Mouse (Mus musculus) MEL (cell line): ENCODE measurements around the gene Ptpn11. TPM values are rescaled to one million over a fixed set of nuclear protein-coding genes. Genes with fewer than 3 reads are reported as not detected.
"Not testable (repeated sequence)": the region's sequence is repeated elsewhere in the genome, so short reads cannot be mapped to it uniquely, and the experiment has no call there.

Experiments
- DNase-seq: peaks from one replicate; pipeline ENCODE4 v3.0.0; 2011; ENCODE audit warnings: low read depth, low spot score
- H3K27ac ChIP-seq: 2 replicates; pipeline ENCODE4 v1.5.1; 2012; ENCODE audit warnings: low read depth, mild to moderate bottlenecking, control low read depth, low read length, moderate library complexity; ENCODE audit not compliant: control insufficient read depth
- H3K27me3 ChIP-seq, 2 experiments: fragments of 150-350 bp in 1 of 2; sonication (generic) in 1 of 2; 2 replicates each; pipeline ENCODE4 v1.6.1; 2012; ENCODE audit warnings: low read length in 2 of 2, mild to moderate bottlenecking in 2 of 2, improper control_type of control experiment in 1 of 2, moderate library complexity in 1 of 2; ENCODE audit not compliant: insufficient read depth in 2 of 2, control insufficient read depth in 1 of 2
- H3K36me3 ChIP-seq, 2 experiments: 2 replicates each; pipeline ENCODE4 v1.6.1; 2012 to 2014; ENCODE audit warnings: low read length in 2 of 2, improper control_type of control experiment in 1 of 2, inconsistent platforms in 1 of 2, mild to moderate bottlenecking in 1 of 2; ENCODE audit not compliant: insufficient read depth in 2 of 2, control insufficient read depth in 1 of 2
- H3K4me1 ChIP-seq, 2 experiments: fragments of 150-350 bp in 1 of 2; sonication (generic) in 1 of 2; 2 replicates each; pipeline ENCODE4 v1.6.1; 2012; ENCODE audit warnings: low read length in 2 of 2, improper control_type of control experiment in 1 of 2, mild to moderate bottlenecking in 1 of 2; ENCODE audit not compliant: insufficient read depth in 2 of 2, control insufficient read depth in 1 of 2
- H3K4me3 ChIP-seq, 2 experiments: fragments of 150-350 bp in 1 of 2; sonication (generic) in 1 of 2; 2 replicates each; pipeline ENCODE4 v1.5.1; 2012; ENCODE audit warnings: low read depth in 2 of 2, low read length in 2 of 2, mild to moderate bottlenecking in 2 of 2, moderate library complexity in 2 of 2, control low read depth in 1 of 2, improper control_type of control experiment in 1 of 2; ENCODE audit not compliant: control insufficient read depth in 1 of 2, insufficient read depth in 1 of 2
- H3K79me2 ChIP-seq: 2 replicates; pipeline ENCODE4 v1.6.1; 2012; ENCODE audit warnings: mild to moderate bottlenecking, low read length, moderate library complexity; ENCODE audit not compliant: control insufficient read depth, poor library complexity, insufficient read depth
- H3K9ac ChIP-seq: 2 replicates; pipeline ENCODE4 v1.6.1; 2012; ENCODE audit warnings: low read depth, mild to moderate bottlenecking, control low read depth, low read length, moderate library complexity; ENCODE audit not compliant: control insufficient read depth, poor library complexity, severe bottlenecking
- H3K9me3 ChIP-seq: fragments of 150-350 bp; sonication (generic); replicated peaks from 2 replicates; pipeline ENCODE4 v1.6.1; 2012; ENCODE audit warnings: mild to moderate bottlenecking, low read length, improper control_type of control experiment, moderate library complexity; ENCODE audit not compliant: insufficient read depth
- CHD1 ChIP-seq: IDR thresholded peaks from 2 replicates; pipeline ENCODE4 v1.6.1; 2012; ENCODE audit warnings: low read depth, mild to moderate bottlenecking, inconsistent platforms, low read length, improper control_type of control experiment
- CHD2 ChIP-seq: IDR thresholded peaks from 2 replicates; pipeline ENCODE4 v1.6.1; 2011; ENCODE audit warnings: low read length, improper control_type of control experiment
- CTCF ChIP-seq, 3 experiments: IDR thresholded peaks in 2 of 3; conservative IDR thresholded peaks in 1 of 3; 2 replicates each; pipeline ENCODE4 v1.5.1; 2011 to 2012; ENCODE audit warnings: low read length in 3 of 3, low read depth in 2 of 3, mild to moderate bottlenecking in 2 of 3, improper control_type of control experiment in 1 of 3, inconsistent platforms in 1 of 3, mixed read lengths in 1 of 3, moderate library complexity in 1 of 3; ENCODE audit not compliant: control insufficient read depth in 1 of 3, insufficient read depth in 1 of 3, poor library complexity in 1 of 3, severe bottlenecking in 1 of 3
- MXI1 ChIP-seq: IDR thresholded peaks from 2 replicates; pipeline ENCODE4 v1.6.1; 2011; ENCODE audit warnings: mild to moderate bottlenecking, low read depth, low read length, improper control_type of control experiment
- MYC ChIP-seq: IDR thresholded peaks from 2 replicates; pipeline ENCODE4 v1.6.1; 2011; ENCODE audit warnings: low read depth, mild to moderate bottlenecking, low read length, improper control_type of control experiment, moderate library complexity
- NELFE ChIP-seq: IDR thresholded peaks from 2 replicates; pipeline ENCODE4 v1.6.1; 2011; ENCODE audit warnings: low read depth, low read length, improper control_type of control experiment
- POLR2AphosphoS5 ChIP-seq: IDR thresholded peaks from 2 replicates; pipeline ENCODE4 v1.6.1; 2012; ENCODE audit warnings: low read depth, borderline replicate concordance, mild to moderate bottlenecking, inconsistent platforms, low read length, moderate library complexity, mixed read lengths
- RAD21 ChIP-seq: IDR thresholded peaks from 2 replicates; pipeline ENCODE4 v1.6.1; 2011; ENCODE audit warnings: mild to moderate bottlenecking, low read depth, low read length, improper control_type of control experiment
- SIN3A ChIP-seq: IDR thresholded peaks from 2 replicates; pipeline ENCODE4 v1.6.1; 2012; ENCODE audit warnings: low read length, improper control_type of control experiment, inconsistent platforms
- TBP ChIP-seq: IDR thresholded peaks from 2 replicates; pipeline ENCODE4 v1.8.0; 2011; ENCODE audit warnings: low read depth, low read length, improper control_type of control experiment
- TCF12 ChIP-seq: IDR thresholded peaks from 2 replicates; pipeline ENCODE4 v1.6.1; 2014; ENCODE audit warnings: low read depth, mild to moderate bottlenecking, inconsistent platforms, low read length, improper control_type of control experiment, moderate library complexity
- UBTF ChIP-seq: IDR thresholded peaks from 2 replicates; pipeline ENCODE4 v1.6.1; 2012; ENCODE audit warnings: low read depth, mild to moderate bottlenecking, inconsistent platforms, low read length, improper control_type of control experiment, moderate library complexity, borderline replicate concordance; ENCODE audit not compliant: insufficient read depth
- USF1 ChIP-seq: IDR thresholded peaks from 2 replicates; pipeline ENCODE4 v1.6.1; 2014; ENCODE audit warnings: low read depth, mild to moderate bottlenecking, inconsistent platforms, low read length, improper control_type of control experiment, moderate library complexity
- ZC3H11A ChIP-seq: IDR thresholded peaks from 2 replicates; pipeline ENCODE4 v1.6.1; 2012; ENCODE audit warnings: low read depth, mild to moderate bottlenecking, inconsistent platforms, low read length, improper control_type of control experiment
- ZKSCAN1 ChIP-seq: IDR thresholded peaks from 2 replicates; pipeline ENCODE4 v1.6.1; 2012; ENCODE audit warnings: low read depth, mild to moderate bottlenecking, inconsistent platforms, low read length, improper control_type of control experiment, moderate library complexity
- ZNF384 ChIP-seq: IDR thresholded peaks from 2 replicates; pipeline ENCODE4 v1.6.1; 2012; ENCODE audit warnings: low read depth, mild to moderate bottlenecking, inconsistent platforms, low read length, improper control_type of control experiment
- polyA plus RNA-seq, 2 experiments: library from polyadenylated mRNA; stranded (reverse) in 1 of 2; unstranded in 1 of 2; fragments of >175 nt in 1 of 2; fragments of >200 nt in 1 of 2; gene quantifications; 2 replicates each; pipeline versions ENCODE4 v1.2.1 to v1.2.4; 2012; ENCODE audit warnings: low replicate concordance in 2 of 2, low read depth in 1 of 2; ENCODE audit not compliant: insufficient read length in 2 of 2, insufficient read depth in 1 of 2, missing spikeins in 1 of 2
- total RNA-seq: library from RNA; depleted of rRNA; stranded (reverse); fragments of 300-350 nt; gene quantifications from 2 replicates; pipeline ENCODE4 v1.2.3, GENCODE M21; 2012

Ptpn11 gene
- total and polyA plus RNA-seq, 3 experiments = 43.6 to 55.0 (median 46.5) TPM

- peaks cover 47% of the 10 kb centered on the region for H3K79me2 ChIP-seq
- no peaks in the 10 kb centered on the region for H3K27me3 ChIP-seq
- H3K4me1 ChIP-seq = peaks cover 12 to 27% of the 10 kb centered on the region in 2 experiments
- no peak overlapping the region for H3K4me3 ChIP-seq
- peak; percentile 67 for DNase-seq
- H3K9me3 ChIP-seq = no peaks in the 10 kb centered on the region
- H3K9ac ChIP-seq = no peak overlapping the region
- no peak for TF ChIP-seq SIN3A
- no peak for TF ChIP-seq ZC3H11A
- no peak for TF ChIP-seq UBTF
- TF ChIP-seq ZNF384 = no peak
- H3K36me3 ChIP-seq = peaks cover 0 to 34% of the 10 kb centered on the region in 2 experiments; a peak in 2 of 4 replicates
- no peak overlapping the region; the same call in 1 of the 2 replicates for H3K27ac ChIP-seq
Observed at GRCm38 (mm10) chr5:121224856-121225255, 33.7 kb upstream of the Ptpn11 start.

- H3K27ac ChIP-seq, H3K27me3 ChIP-seq, DNase-seq, H3K9me3 ChIP-seq: not testable (repeated sequence)
- Histone ChIP-seq H3K36me3 (peaks cover 0 to 34% of the 10 kb centered on the region in 2 experiments; a peak in 2 of 4 replicates), H3K4me1 (peaks cover 14 to 27% of the 10 kb centered on the region in 2 experiments)
- peak; percentile 90 for TF ChIP-seq TBP
- TF ChIP-seq, all 39 proteins: peak for 1; not testable (repeated sequence) for 38
- H3K9ac ChIP-seq, H3K4me3 ChIP-seq: not testable (repeated sequence)
- peaks cover 41% of the 10 kb centered on the region for H3K79me2 ChIP-seq
Observed at GRCm38 (mm10) chr5:121224020-121224419, 32.8 kb upstream of the Ptpn11 start.

DNA sequence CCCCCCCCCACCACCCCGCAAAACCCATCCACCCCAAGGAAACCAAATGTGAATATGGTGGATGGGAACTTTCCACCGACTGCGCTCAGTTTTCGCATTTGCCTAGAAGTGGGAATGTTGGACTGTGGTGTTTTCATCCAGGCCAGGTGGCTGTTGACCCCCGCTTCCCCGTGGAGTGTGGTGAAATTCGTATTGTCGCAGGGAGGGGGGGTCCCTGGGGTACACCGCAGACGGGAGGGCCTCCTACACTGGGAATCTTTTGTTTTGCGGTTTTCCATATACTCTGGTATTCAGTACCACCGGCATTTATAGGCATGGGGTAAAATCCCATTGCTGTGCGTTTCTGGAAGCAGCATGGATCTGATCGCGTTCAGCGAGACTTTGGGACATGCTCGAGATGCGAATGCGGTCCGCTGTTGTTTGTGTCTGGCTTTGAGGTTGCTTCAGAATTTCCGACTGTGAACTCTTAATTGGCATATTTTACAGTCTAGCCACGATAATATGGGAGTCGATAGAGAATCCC lies 30.2 kb upstream of the Ptpn11 start:
- TF ChIP-seq TBP (no peak), ZNF384 (no peak), POLR2AphosphoS5 (no peak), CHD2 (no peak), RAD21 (no peak), USF1 (no peak), MXI1 (no peak), ZC3H11A (no peak), ZKSCAN1 (no peak), CTCF (IDR thresholded peaks at IDR 0.05 in 2 of 3, conservative IDR thresholded peaks at IDR 0.05 in 1 of 3; ENCODE audit: control insufficient read depth in 1 of 3, insufficient read depth in 1 of 3, low read depth in 2 of 3, low read length in 3 of 3, poor library complexity in 1 of 3, severe bottlenecking in 1 of 3) (no peak), MYC (no peak), CHD1 (no peak), TCF12 (no peak), NELFE (no peak)
- TF ChIP-seq, all 39 proteins: peak for 0
- Histone ChIP-seq H3K36me3 (peaks cover 0 to 22% of the 10 kb centered on the region in 2 experiments; a peak in 2 of 4 replicates), H3K27ac (no peak overlapping the region), H3K79me2 (peaks cover 25% of the 10 kb centered on the region), H3K27me3 (no peaks in the 10 kb centered on the region), H3K9me3 (no peaks in the 10 kb centered on the region), H3K4me3 (peak overlapping the region; percentile 13 to 23; a peak in 1 of 4 replicates), H3K4me1 (peaks cover 11 to 13% of the 10 kb centered on the region in 2 experiments), H3K9ac (peak overlapping the region; percentile 21; the same call in 1 of the 2 replicates)
- no peak for DNase-seq
